Mouse (Mus musculus) liver, embryonic 12.5 days (tissue): ENCODE results near the gene Rnf146. TPM values are rescaled to one million over a fixed set of nuclear protein-coding genes. Genes with fewer than 3 reads are reported as not detected.
A peak's percentile ranks its signal among the peaks of the same experiment; 100 is the strongest.

Experiments
- ATAC-seq: fragments of 200-750 bp; cut with Nextera tagmentation; 2 replicates; pipeline ENCODE4 v1.8.0; 2017; ENCODE audit warnings: moderate number of reproducible peaks, mild to moderate bottlenecking, moderate library complexity
- H3K27ac ChIP-seq: fragments of 300-500 bp; sonication (generic); 2 replicates; pipeline ENCODE4 v1.5.1; 2016; ENCODE audit warnings: mild to moderate bottlenecking
- H3K27me3 ChIP-seq: fragments of 300-500 bp; sonication (generic); replicated peaks from 2 replicates; pipeline ENCODE4 v1.6.1; 2016; ENCODE audit warnings: mild to moderate bottlenecking, moderate library complexity
- H3K36me3 ChIP-seq: fragments of 300-500 bp; sonication (generic); 2 replicates; pipeline ENCODE4 v1.6.1; 2016; ENCODE audit warnings: mild to moderate bottlenecking, moderate library complexity
- H3K4me1 ChIP-seq: fragments of 300-500 bp; sonication (generic); 2 replicates; pipeline ENCODE4 v1.6.1; 2016
- H3K4me2 ChIP-seq: fragments of 300-500 bp; sonication (generic); 2 replicates; pipeline ENCODE4 v1.6.1; 2016; ENCODE audit warnings: mild to moderate bottlenecking, moderate library complexity
- H3K4me3 ChIP-seq: fragments of 300-500 bp; sonication (generic); 2 replicates; pipeline ENCODE4 v1.5.1; 2016; ENCODE audit warnings: mild to moderate bottlenecking, moderate library complexity
- H3K9ac ChIP-seq: fragments of 300-500 bp; sonication (generic); 2 replicates; pipeline ENCODE4 v1.6.1; 2016; ENCODE audit warnings: mild to moderate bottlenecking, moderate library complexity
- H3K9me3 ChIP-seq: fragments of 300-500 bp; sonication (generic); replicated peaks from 2 replicates; pipeline ENCODE4 v1.6.1; 2016; ENCODE audit warnings: mild to moderate bottlenecking, moderate library complexity
- WGBS: fragments of 180-500 bp; shearing (Covaris S2); methylation state at CpG from one replicate; pipeline ENCODE4 v1.1.7; 2016; ENCODE audit not compliant: insufficient replicate concordance; 5-methylcytosine and 5-hydroxymethylcytosine counted together
- polyA plus RNA-seq: library from polyadenylated mRNA; unstranded; fragments of >200 nt; fragmentation: Nextera tagmentation; extraction: Ambion mirVana; gene quantifications from 2 replicates; pipeline ENCODE4 v1.2.1, GENCODE M21; 2016

Gene Rnf146
- polyA plus RNA-seq, 1 experiment from 2014 or later, result 18.7 TPM

GRCm38 (mm10) chr10:29338355-29339056 is 23.7 kb downstream of the Rnf146 start:
- Histone ChIP-seq H3K27ac (no peak overlapping the region), H3K4me2 (no peak overlapping the region), H3K9ac (no peak overlapping the region), H3K9me3 (no peaks in the 10 kb centered on the region), H3K27me3 (no peaks in the 10 kb centered on the region), H3K36me3 (peaks cover 13% of the 10 kb centered on the region), H3K4me1 (no peaks in the 10 kb centered on the region), H3K4me3 (no peak overlapping the region)
- 46% methylated on average over 4 of the region's 4 CpGs for WGBS
- ATAC-seq, result no peak

GRCm38 (mm10) chr10:29333836-29334235 is 28.4 kb downstream of the Rnf146 start:
- Histone ChIP-seq H3K9ac (no peak overlapping the region), H3K36me3 (0 out of 2 replicates have a peak, but pooled peaks cover 4% of the 10 kb centered on the region)
- ATAC-seq, result no peak

GRCm38 (mm10) chr10:29324817-29325216 is 37.4 kb downstream of the Rnf146 start:
- Histone ChIP-seq H3K9me3 (no peaks in the 10 kb centered on the region), H3K27ac (no peak overlapping the region), H3K4me2 (no peak overlapping the region), H3K27me3 (no peaks in the 10 kb centered on the region), H3K9ac (no peak overlapping the region), H3K4me1 (no peaks in the 10 kb centered on the region), H3K36me3 (peaks cover 5% of the 10 kb centered on the region; the same call in 1 of the 2 replicates), H3K4me3 (no peak overlapping the region)
- WGBS, result 79% methylated on average over 2 of the region's 2 CpGs
- no peak for ATAC-seq

More at GRCm38 (mm10) chr10:29333836-29334235, 28.4 kb downstream of the Rnf146 start:
- no peak overlapping the region for H3K27ac ChIP-seq
- no peaks in the 10 kb centered on the region for H3K9me3 ChIP-seq
- no peak overlapping the region for H3K4me3 ChIP-seq
- H3K4me2 ChIP-seq, result no peak overlapping the region
- WGBS, result 79% methylated on average over 4 of the region's 4 CpGs
- H3K27me3 ChIP-seq, result no peaks in the 10 kb centered on the region
- H3K4me1 ChIP-seq, result no peaks in the 10 kb centered on the region

GRCm38 (mm10) chr10:29313905-29314304 is 48.3 kb downstream of the Rnf146 start:
- 25% methylated on average over 5 of the region's 5 CpGs for WGBS
- peaks cover 12% of the 10 kb centered on the region for H3K4me1 ChIP-seq
- ATAC-seq, result no peak
- no peaks in the 10 kb centered on the region for H3K9me3 ChIP-seq
- H3K27ac ChIP-seq, result no peak overlapping the region
- H3K9ac ChIP-seq, result peak overlapping the region; percentile 82
- peak overlapping the region; percentile 66 for H3K4me2 ChIP-seq
- peaks cover 10% of the 10 kb centered on the region for H3K36me3 ChIP-seq
- no peaks in the 10 kb centered on the region for H3K27me3 ChIP-seq
- H3K4me3 ChIP-seq, result peak overlapping the region; percentile 79

GRCm38 (mm10) chr10:29313064-29313638 is 49.1 kb downstream of the Rnf146 start, which contains the start of gene Echdc1:
Gene Echdc1 (plus strand): TSS chr10:29313166.
- peaks cover 12% of the 10 kb centered on the region for H3K4me1 ChIP-seq
- peak; percentile 96 for ATAC-seq
- peak within 1 kb of the TSS; percentile 79 for H3K4me3 ChIP-seq
- under 1% methylated on average over 45 of the region's 49 CpGs for WGBS
- H3K9me3 ChIP-seq, result no peaks in the 10 kb centered on the region
- H3K9ac ChIP-seq, result peak within 1 kb of the TSS; percentile 82
- peak within 1 kb of the TSS; percentile 86 for H3K27ac ChIP-seq
- peak within 1 kb of the TSS; percentile 66 for H3K4me2 ChIP-seq
- peaks cover 3% of the 10 kb centered on the region; the same call in 1 of the 2 replicates for H3K36me3 ChIP-seq
- no peaks in the 10 kb centered on the region for H3K27me3 ChIP-seq

- H3K36me3 ChIP-seq, result no peaks in the 10 kb centered on the region; the same call in 1 of the 2 replicates
- H3K27me3 ChIP-seq, result no peaks in the 10 kb centered on the region
- H3K9ac ChIP-seq, result no peak overlapping the region
- 60% methylated on average over 4 of the region's 4 CpGs for WGBS
- H3K27ac ChIP-seq, result no peak overlapping the region
- peak overlapping the region; percentile 66 for H3K4me2 ChIP-seq
- no peaks in the 10 kb centered on the region for H3K9me3 ChIP-seq
- H3K4me3 ChIP-seq, result peak overlapping the region; percentile 79; the same call in 1 of the 2 replicates
- peaks cover 12% of the 10 kb centered on the region for H3K4me1 ChIP-seq
- ATAC-seq, result no peak
Measured at GRCm38 (mm10) chr10:29311480-29312219, 50.6 kb downstream of the Rnf146 start.

- Histone ChIP-seq H3K27me3 (no peaks in the 10 kb centered on the region), H3K9me3 (no peaks in the 10 kb centered on the region), H3K4me2 (no peak overlapping the region), H3K36me3 (no peaks in the 10 kb centered on the region), H3K4me1 (no peaks in the 10 kb centered on the region), H3K9ac (no peak overlapping the region), H3K4me3 (no peak overlapping the region), H3K27ac (no peak overlapping the region)
- ATAC-seq, result no peak
- 65% methylated on average over 4 of the region's 4 CpGs for WGBS
Measured at GRCm38 (mm10) chr10:29302230-29302629, 60.0 kb downstream of the Rnf146 start.

Other genes with a start within 250 kb of the Rnf146 start
- gene Soga3, start 218.6 kb downstream of the Rnf146 start, polyA plus RNA-seq, result 0.10 and 0.14 TPM in 2 replicates
- not detected in 2 replicates for gene Gm49353, start 163.5 kb downstream of the Rnf146 start, polyA plus RNA-seq
- 0.04 and 0.06 TPM in 2 replicates for gene 9330159F19Rik, start 150.8 kb downstream of the Rnf146 start, polyA plus RNA-seq
- 29.1 and 30.2 TPM in 2 replicates for gene Echdc1, start 49.3 kb downstream of the Rnf146 start, polyA plus RNA-seq
- gene Rspo3, start 173.4 kb upstream of the Rnf146 start, polyA plus RNA-seq, result 6.1 TPM in 2 replicates